Mouse (Mus musculus) C2C12 (cell line): Measurements from ENCODE around the gene Cacna1b.

Source experiments
- CEBPB ChIP-seq: IDR thresholded peaks from one replicate; pipeline ENCODE4 v1.6.1; 2011; ENCODE audit warnings: low read depth, mild to moderate bottlenecking, control low read depth, moderate library complexity
- CTCF ChIP-seq: IDR thresholded peaks from one replicate; pipeline ENCODE4 v1.5.1; 2011; ENCODE audit not compliant: control insufficient read depth, insufficient read depth, insufficient read length
- FOSL1 ChIP-seq: IDR thresholded peaks from one replicate; pipeline ENCODE4 v1.8.0; 2011; ENCODE audit warnings: mild to moderate bottlenecking, low read length; ENCODE audit not compliant: poor library complexity, insufficient read depth, severe bottlenecking
- MAX ChIP-seq: IDR thresholded peaks from one replicate; pipeline ENCODE4 v1.6.1; 2011; ENCODE audit warnings: mild to moderate bottlenecking, control low read depth
- MYOD1 ChIP-seq: IDR thresholded peaks from one replicate; pipeline ENCODE4 v1.6.1; 2011; ENCODE audit warnings: low read depth; ENCODE audit not compliant: control insufficient read depth, insufficient read length
- MYOG ChIP-seq: IDR thresholded peaks from one replicate; pipeline ENCODE4 v1.6.1; 2011; ENCODE audit not compliant: control insufficient read depth, insufficient read length; ENCODE audit errors: extremely low read depth
- USF1 ChIP-seq: IDR thresholded peaks from one replicate; pipeline ENCODE4 v1.6.1; 2011; ENCODE audit warnings: low read depth, mild to moderate bottlenecking, control low read depth, moderate library complexity

DNA sequence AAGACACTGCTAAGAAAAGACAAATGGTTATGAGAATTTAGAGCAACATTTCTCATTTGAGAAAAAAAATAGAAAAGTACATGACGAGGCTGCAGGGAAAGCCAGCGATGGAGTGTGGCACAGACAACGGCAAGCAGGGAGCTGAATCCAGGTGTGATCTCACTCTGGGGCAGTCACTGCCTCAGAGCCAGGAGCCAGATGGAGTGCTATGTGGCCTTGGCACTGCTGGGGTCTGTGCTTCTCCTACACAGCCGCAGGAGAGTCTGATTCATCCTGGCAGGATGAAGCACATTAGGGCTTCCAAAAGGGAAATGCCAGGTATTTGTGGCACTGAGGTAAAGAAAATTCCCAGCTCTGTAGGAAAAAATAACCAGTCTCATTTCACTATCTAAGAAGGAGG, 45.5 kb downstream of the Cacna1b start:
- TF ChIP-seq FOSL1 (no peak), MYOD1 (no peak), CEBPB (no peak), USF1 (no peak), CTCF (no peak), MAX (no peak), MYOG (no peak)
